Mouse (Mus musculus): ENCODE data around the gene Prl5a1.

The Prl5a1 gene

GRCm38 (mm10) chr13:28142184-28142583 is at the start of gene Prl5a1:
Prl5a1 (plus strand) TSS chr13:28142484.
- DNase-seq (ENCODE audit: low read depth, low spot score), result no peak

GRCm38 (mm10) chr13:28096161-28096560 is 46.1 kb upstream of the Prl5a1 start:
- DNase-seq (ENCODE audit: low read depth, low spot score), result no peak

GRCm38 (mm10) chr13:28108536-28108935 is 33.7 kb upstream of the Prl5a1 start:
- no peak for DNase-seq (ENCODE audit: low read depth, low spot score)

- DNase-seq (ENCODE audit: low read depth, low spot score), result no peak
Observed at GRCm38 (mm10) chr13:28132781-28133180, 9.5 kb upstream of the Prl5a1 start.

- no peak for DNase-seq (ENCODE audit: low read depth, low spot score)
Observed at GRCm38 (mm10) chr13:28135790-28136189, 6.5 kb upstream of the Prl5a1 start.
